Mouse (Mus musculus) liver, adult (tissue): ENCODE results near the gene Dapk3.

Source experiments
- GATA4 ChIP-seq: IDR thresholded peaks from 2 replicates; pipeline ENCODE4 v1.6.1; 2014; ENCODE audit warnings: mild to moderate bottlenecking, low read length; ENCODE audit not compliant: insufficient replicate concordance

Gene Dapk3

GRCm38 (mm10) chr10:81141455-81142210 lies 41.2 kb upstream of the Dapk3 start:
- TF ChIP-seq GATA4: no peak

- TF ChIP-seq GATA4: no peak
These were observed 40.2 kb upstream of the Dapk3 start for GRCm38 (mm10) chr10:81142551-81142981.

GRCm38 (mm10) chr10:81143157-81143633 lies 39.6 kb upstream of the Dapk3 start:
- no peak for TF ChIP-seq GATA4

- no peak for TF ChIP-seq GATA4
These were observed 38.9 kb upstream of the Dapk3 start for GRCm38 (mm10) chr10:81143845-81144437.

- TF ChIP-seq GATA4: no peak
These were observed 38.1 kb upstream of the Dapk3 start for GRCm38 (mm10) chr10:81144667-81145066.

- no peak for TF ChIP-seq GATA4
These were observed 37.5 kb upstream of the Dapk3 start for GRCm38 (mm10) chr10:81145307-81145706.

GRCm38 (mm10) chr10:81145778-81146177 lies 37.0 kb upstream of the Dapk3 start:
- no peak for TF ChIP-seq GATA4

GRCm38 (mm10) chr10:81146296-81146695 lies 36.5 kb upstream of the Dapk3 start:
- TF ChIP-seq GATA4: no peak

GRCm38 (mm10) chr10:81151261-81151660 lies 31.5 kb upstream of the Dapk3 start:
- no peak for TF ChIP-seq GATA4

- TF ChIP-seq GATA4: no peak
These were observed 30.2 kb upstream of the Dapk3 start for GRCm38 (mm10) chr10:81152609-81153008.

- no peak for TF ChIP-seq GATA4
These were observed 28.5 kb upstream of the Dapk3 start for GRCm38 (mm10) chr10:81154313-81154712.

- TF ChIP-seq GATA4: no peak
These were observed 28.1 kb upstream of the Dapk3 start for GRCm38 (mm10) chr10:81154736-81155135.

GRCm38 (mm10) chr10:81161602-81162317 lies 21.0 kb upstream of the Dapk3 start:
- no peak for TF ChIP-seq GATA4

GRCm38 (mm10) chr10:81162318-81162652 lies 20.5 kb upstream of the Dapk3 start:
- TF ChIP-seq GATA4: no peak

GRCm38 (mm10) chr10:81165118-81165517 lies 17.7 kb upstream of the Dapk3 start:
- TF ChIP-seq GATA4: no peak
